Mouse (Mus musculus): ENCODE measurements at regions not wholly inside any gene's neighbourhood (a gene's known extent, or its start where the extent isn't known, plus 50 kb on each side); places are given as distances from the start of the nearest gene placed in this dataset.
"Not testable (repeated sequence)": the region's sequence is repeated elsewhere in the genome, so short reads cannot be mapped to it uniquely, and the experiment has no call there.

DNA sequence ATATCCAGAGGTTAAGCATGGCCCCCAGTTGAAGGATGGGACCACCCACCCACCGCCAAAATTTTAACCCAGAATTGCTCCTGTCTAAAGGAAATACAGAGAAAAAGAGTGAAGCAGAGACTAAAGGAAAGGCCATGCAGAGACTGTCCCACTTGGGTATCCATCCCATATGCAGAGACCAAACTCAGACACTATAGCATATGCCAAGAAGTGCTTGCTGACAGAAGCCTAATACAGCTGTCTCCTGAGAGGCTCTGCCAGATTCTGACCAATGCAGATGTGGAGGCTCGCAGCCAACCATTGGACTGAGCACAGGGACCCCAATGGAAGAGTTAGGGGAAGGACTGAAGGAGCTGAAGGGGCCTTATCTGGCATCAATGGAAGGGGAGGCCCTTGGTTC, 206.2 kb upstream of the Fbxl7 start:
- DNase-seq (ENCODE audit: low spot score in 2 of 2); intact Hi-C loops (cut with DNase I): not testable (repeated sequence)

DNA sequence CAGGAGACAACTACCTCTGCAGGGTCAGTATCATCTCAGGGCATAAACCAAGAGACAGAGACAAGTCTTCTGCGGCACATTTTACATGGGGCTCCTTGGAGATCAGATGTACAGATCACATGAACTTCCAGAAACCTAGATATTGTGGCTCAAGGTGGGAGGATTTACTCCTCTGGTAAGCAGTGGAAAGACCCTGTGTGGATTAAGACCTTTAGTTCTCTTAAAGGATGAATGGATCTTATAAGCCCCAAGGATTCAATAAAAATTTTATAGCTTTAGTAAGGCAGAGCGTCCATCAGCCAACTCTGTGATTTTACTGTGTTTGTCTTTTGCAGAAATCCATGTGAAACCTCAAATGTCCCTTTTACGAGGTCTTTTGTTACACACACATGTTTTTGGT, 213.8 kb upstream of the Fbxl7 start:
- DNase-seq (ENCODE audit: low spot score in 2 of 2), result no peak
- intact Hi-C loops (cut with DNase I), result no loop called here

DNA sequence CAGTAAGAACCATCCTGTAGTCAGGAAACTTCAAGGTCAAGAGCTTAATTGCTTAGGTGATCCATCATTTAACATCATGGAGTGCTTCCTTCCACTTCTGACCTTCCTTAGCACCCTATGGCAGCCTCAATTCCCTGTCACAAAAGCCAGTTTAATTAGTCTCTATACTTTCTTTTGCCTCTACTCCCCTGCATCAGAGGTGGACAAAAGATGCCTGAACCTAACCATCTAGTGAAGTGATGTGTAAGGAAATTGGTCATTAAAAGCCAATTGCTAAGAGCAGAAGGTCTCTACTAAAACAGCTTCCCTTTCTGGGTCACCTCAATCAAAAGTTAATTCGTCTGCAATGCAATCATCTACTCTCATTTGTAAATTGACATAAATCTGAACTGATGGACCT, 234.3 kb upstream of the Fbxl7 start:
- intact Hi-C loops (cut with DNase I), result no loop called here
- DNase-seq (ENCODE audit: low spot score in 2 of 2), result no peak

DNA sequence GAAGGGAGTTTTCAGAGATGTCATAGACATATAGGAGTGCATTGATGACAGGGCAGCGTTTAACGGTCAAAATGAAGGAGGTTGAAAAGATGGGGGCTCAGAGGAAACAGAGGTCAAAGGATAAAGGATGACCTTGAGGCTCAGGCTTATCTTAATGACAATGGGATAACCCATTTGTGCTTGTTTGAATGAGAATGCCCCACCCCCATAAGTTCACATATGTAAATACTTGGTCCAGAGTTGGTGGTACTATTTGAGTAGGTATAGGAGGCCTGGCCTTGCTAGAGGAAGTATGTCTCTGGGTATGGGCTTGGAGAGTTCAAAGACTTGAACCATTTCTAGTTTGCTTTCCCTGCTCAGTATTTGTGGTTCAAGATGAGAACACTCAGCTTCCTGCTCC, 237.4 kb upstream of the Fbxl7 start:
- intact Hi-C loops (cut with DNase I), result no loop called here
- DNase-seq (ENCODE audit: low spot score in 2 of 2), result no peak

DNA sequence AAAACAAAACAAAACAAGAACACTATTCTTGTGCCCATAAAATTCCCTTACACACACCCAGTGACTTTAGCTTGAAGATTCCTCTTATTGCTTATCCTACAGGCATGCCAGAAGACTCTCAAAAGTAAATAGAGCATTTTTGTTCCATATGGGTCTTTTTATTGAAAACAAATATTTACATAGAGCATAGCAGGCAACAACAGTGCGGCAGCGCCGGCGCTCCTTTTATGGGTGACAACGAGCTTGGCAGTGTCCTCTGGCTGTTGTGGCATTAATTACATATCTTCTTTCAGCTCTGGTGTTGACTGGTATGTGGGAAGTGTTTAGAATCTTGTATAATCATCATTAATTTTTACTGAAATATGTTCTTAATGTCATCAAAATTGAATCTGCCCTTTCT, 242.2 kb upstream of the Fbxl7 start:
- intact Hi-C loops (cut with DNase I), result no loop called here
- peak in 1 of 2 experiments; percentile 2 for DNase-seq (ENCODE audit: low spot score in 2 of 2)

DNA sequence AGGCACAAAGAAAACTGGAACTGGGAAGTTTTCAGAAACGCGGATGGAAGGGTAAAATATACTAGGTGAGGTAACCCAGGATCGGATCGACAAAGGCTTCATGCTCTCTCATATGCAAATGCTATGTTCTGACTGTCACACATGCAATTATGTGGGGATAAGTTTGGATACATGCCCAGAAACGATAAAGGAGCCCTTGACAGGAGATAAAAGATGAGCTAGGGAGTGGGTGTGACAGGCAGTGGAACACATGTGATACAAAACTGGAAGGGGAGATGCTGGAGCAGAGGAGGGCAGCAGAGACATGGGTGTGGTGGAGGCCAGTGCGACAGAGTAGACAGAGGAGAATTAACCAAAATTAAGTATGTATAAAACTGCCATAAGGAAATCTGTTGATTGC, 250.5 kb upstream of the Fbxl7 start:
- DNase-seq (ENCODE audit: low spot score in 2 of 2), result peak in 1 of 2 experiments; percentile 7
- intact Hi-C loops (cut with DNase I), result no loop called here

DNA sequence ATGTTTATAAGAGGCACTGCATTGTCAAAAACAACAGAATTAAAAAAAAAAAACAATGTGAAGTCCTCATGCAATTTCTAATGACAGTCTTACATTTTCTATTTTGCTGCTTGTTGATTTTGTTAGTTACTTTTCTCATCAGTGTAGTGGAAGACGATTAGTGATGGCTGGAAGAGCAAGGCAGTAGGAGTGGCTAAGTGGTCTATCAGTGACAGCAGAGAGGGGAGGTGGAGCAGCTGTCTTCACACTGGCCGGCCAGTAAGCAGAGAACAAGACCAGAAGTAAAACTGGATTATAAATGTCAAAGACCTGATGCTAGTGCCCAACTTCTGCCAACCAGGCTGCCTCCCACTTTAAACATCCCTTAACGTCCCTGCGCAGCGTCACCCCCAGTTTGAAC, 265.6 kb upstream of the Fbxl7 start:
- intact Hi-C loops (cut with DNase I), result no loop called here
- no peak for DNase-seq (ENCODE audit: low spot score in 2 of 2)

DNA sequence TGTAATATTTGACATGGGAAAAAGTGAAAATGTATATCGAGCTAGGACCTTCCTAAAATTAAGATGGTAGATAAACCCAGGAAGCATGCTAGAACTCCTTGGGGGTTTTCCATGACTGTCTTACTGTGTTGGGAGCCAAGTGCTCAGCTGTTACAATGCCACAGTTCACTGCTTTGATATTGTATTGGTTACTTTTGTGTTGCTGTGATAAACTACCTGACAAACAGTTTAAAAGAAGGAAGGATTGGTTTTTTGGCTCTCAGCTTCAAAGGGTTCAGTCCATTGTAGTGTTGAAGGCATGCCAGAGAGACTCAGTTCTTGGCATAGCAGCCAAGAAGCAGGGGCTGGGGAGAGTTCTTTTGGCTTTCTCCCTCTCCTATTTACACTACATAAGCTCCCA, 272.1 kb upstream of the Fbxl7 start:
- no peak for DNase-seq (ENCODE audit: low spot score in 2 of 2)
- intact Hi-C loops (cut with DNase I), result no loop called here

DNA sequence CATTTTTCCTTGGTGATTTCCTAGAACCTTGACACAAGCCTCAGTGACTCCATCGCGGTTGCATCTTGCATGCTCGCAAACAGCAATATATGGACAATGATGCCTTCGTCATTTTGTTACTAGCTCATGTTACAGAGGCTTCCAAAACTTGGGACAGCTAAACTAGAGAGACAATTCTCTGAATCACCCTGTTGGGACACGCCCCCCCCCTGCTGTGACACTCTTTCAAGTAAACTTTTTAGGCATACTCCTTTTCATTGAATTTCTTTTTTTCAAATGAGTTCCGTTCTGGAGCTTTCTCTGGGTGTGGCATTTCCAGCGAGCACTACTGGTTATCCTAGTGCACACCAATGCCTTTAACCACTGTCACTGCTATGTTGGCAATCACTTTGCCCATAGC, 274.5 kb upstream of the Fbxl7 start:
- DNase-seq (ENCODE audit: low spot score in 2 of 2), result no peak
- intact Hi-C loops (cut with DNase I), result no loop called here

DNA sequence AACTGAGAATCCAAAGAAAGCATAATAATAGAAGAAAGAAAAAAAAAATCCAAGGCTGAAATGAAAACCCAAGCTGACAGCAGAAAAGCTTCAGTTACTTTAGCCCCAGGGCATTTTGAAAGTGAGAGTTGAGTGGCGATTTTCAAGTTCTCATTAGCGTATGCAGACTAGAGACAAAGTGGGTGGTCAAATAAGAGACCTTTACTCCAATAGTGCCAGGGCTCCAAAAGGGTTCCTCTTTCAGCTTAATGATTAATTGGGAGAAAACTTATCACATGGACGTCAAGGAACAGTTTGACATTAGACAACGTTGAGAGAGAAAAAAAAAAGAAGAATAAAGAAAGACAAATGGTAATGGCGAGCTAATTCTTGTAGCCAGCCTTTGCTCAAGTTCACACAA, 278.1 kb upstream of the Fbxl7 start:
- DNase-seq (ENCODE audit: low spot score in 2 of 2), result no peak
- intact Hi-C loops (cut with DNase I), result no loop called here

DNA sequence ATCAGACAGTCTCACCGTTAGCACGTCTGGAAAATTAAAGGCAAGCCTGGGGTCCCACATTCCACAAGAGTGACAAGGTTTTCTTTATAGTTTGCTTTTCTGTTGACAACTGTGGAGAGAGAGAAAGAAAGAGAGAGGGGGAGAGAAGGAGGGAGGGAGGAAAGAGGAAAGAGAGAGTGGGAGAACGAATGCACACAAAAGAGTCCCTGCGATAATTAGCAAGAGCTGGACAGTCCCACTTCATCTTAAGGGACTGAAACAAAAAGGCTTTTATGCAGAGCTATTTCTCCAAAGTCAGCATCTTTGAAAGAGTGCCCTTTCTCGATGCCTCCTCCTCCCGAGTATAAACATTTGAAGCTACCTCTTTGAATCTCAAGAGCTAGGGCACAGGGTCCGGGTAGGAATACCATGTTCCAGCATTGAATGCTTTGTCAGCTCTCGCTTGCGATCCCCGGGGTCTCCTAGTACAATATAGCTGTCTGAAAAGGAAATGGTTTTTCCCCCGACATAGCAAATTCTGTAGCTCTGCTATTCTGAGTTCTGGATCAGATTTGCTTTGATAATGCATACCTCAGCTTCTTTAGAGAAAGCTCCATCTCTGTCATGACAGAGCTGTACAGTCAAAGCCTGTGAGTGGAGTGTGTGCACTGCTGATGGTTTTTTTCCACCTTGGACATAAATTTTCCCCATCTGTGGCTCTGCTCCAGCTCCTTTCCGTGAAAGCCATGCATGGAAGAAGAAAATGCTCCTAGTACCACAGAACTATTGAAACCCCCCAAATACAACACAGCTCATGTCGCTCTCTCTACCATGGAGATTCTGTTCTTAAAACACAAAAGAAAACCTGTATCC, 282.9 kb upstream of the Fbxl7 start:
- intact Hi-C loops (cut with DNase I), result no loop called here
- no peak for DNase-seq (ENCODE audit: low spot score in 2 of 2)

DNA sequence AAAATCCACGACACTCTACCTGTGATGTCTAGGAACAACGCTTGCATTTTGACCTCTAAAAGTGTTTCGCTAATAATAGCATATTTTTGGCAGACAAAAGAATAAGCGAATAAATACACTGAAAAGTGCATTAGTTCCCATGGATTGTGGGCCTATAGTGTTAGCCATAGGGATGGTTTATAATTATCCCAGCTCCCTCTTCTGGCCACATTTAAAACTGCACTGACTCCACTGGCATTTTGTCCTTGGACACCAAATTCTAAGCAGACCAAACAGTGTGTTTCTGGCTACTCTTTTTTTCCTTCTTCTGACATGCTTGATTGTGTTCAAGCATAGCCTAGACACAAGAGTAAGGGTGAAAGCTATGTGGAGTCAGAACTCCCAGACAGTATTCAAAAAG, 276.8 kb upstream of the Ank start:
- intact Hi-C loops (cut with DNase I), result loop anchor here (5.0 to 10.0 kb wide), 3 partner anchors 547 to 1195 kb away; no protein-coding TSS in a partner anchor
- DNase-seq (ENCODE audit: low spot score in 2 of 2), result peak; percentile 64 to 78

DNA sequence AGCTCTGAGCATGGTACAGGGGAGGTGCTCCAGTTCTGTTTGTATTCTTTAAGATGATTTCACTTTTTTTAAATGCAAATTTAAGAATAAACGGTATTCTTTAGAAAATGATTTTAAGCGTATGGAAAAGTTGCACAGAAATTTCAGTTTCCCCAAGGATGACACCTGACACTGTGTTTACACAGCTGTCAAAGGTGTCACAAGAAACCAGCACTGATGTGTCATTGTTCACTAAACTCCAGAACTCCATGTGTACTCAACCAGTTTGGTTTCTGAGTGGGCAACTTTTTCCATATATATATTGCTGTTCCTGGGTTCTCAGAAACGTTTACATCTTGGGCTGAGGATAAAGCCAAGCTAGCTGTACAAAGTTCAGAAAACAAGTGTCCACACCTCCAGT, 265.0 kb upstream of the Ank start:
- intact Hi-C loops (cut with DNase I), result loop anchor here (5.0 kb wide), 1 partner anchor 964 kb away; no protein-coding TSS in a partner anchor
- no peak for DNase-seq (ENCODE audit: low spot score in 2 of 2)

DNA sequence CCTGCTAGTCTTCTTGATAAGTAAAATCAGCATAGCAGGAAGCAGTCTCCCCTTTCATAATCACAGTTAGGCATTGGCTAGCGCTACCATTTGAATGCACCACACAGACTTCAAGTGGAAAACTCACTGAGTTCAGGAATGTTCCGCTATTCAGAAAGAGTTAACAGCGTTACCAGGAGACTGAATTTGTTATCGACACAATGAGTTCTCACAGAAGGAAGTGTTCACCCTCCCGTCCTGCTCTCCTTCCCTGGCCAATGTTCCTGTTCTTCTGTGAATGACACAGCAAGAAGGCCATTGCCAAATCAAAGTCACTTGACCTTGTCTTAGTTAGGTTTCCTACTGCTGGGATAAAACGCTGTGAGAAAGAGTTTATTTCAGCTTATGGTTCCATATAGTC, 261.6 kb upstream of the Ank start:
- intact Hi-C loops (cut with DNase I), result loop anchor here (5.0 kb wide), 1 partner anchor 968 kb away; no protein-coding TSS in a partner anchor
- no peak for DNase-seq (ENCODE audit: low spot score in 2 of 2)

DNA sequence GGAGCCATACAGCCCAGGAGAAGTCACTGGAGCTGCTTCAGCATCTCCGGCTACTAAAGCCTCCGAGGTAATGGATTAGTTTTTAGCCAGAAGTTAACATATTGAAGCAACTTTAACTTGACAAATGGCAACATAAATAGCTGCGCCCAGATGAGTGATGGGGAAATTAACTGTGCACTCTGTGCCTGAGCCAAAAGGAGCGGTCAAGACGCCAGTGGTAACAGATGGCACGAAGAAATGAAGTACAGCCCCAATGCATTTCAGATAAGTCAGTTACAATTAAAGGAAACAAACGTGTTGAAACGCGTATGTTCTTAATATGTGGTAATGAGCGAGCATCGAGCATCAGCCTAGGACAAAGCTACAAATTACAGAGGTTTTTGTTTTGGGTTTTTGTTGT, 259.0 kb upstream of the Ank start:
- intact Hi-C loops (cut with DNase I), result no loop called here
- DNase-seq (ENCODE audit: low spot score in 2 of 2), result no peak

DNA sequence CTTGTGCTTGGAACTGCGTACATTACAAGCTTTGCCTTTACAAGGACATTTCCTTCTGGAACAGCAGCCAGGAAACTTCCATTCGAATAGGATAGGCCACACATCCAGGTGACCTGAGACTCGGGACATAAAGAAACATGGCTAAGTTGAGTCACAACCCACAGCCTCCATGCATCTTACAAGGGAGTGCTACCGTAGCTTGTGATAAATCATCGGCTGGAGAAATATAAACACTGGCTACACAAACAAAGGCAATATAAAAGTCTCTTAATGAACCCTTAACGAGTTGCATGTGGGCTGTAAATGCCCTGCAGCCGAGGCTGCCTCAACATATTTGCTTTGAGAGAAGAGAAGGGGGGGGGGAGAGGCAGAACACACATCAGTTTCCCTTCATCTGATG, 250.1 kb upstream of the Ank start:
- intact Hi-C loops (cut with DNase I), result no loop called here
- DNase-seq (ENCODE audit: low spot score in 2 of 2), result no peak

DNA sequence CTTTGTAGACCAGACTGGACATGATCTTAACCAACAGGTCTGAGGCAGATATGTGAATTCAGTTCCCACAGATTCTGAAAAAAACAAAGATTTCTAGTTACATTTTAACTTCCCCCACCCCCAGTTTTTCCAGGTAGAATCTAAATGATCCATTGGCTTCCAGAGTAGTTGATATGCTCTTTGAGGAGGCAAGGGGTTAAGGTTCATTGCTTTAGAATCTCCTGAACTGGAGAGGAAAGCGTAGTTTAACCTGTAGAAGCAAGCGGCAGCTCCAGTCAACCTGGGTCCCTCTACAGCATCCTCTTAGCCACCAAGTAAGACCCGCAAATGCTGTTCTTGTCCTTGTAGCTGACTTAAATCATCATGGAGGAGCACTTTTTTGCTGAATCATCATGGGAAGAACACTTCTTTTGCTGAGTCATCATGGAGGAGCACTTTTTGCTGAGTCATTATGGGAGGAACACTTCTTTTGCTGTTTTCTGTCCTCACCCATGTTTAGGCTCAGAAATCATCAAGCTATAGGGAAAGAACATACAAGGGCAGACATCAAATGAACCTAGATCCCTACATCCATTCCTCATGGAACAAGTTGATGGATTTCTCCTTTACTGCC, 247.2 kb upstream of the Ank start:
- no peak for DNase-seq (ENCODE audit: low spot score in 2 of 2)
- intact Hi-C loops (cut with DNase I), result no loop called here

DNA sequence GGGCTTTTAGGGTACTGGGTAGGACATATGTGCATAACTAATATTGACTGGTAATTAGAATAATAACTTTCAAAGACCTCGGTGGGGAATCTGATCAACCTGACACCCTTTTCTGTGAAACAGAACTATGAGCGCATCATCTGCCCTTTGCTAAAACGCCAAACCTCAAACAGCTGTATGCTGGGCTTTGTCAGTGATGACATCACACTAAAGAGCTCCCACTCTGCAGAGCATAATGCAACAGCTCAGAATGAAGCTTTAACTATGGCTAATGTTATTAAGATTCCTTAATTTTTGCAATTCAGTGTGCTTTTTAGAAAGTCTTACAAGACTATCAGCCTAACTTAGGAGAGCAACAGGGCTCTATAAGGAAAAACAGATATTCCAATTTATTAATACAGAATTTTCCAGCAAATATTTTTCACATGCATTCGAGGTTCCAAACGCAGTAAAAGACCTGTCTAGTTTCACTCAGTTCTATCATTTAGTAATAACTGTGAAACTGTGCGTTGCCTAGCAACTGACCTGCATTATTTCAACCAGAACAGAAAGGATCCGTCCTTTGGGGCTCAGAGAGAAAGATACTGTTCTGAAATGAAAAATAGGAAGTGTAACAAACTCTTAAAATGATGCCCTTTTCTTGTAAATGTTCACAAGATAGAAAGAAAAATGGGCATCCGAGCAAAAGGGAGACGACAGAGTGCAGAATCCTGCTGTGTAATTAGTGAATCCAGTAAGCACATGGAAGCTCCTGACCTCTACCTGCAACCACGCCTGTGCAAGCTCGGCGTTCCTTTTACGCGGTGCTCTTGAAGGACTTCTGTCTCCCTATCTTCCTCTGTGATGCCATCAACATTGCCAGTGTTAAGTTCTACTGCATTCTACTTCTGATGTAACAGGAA, 242.6 kb upstream of the Ank start:
- DNase-seq (ENCODE audit: low spot score in 2 of 2), result no peak
- intact Hi-C loops (cut with DNase I), result no loop called here

DNA sequence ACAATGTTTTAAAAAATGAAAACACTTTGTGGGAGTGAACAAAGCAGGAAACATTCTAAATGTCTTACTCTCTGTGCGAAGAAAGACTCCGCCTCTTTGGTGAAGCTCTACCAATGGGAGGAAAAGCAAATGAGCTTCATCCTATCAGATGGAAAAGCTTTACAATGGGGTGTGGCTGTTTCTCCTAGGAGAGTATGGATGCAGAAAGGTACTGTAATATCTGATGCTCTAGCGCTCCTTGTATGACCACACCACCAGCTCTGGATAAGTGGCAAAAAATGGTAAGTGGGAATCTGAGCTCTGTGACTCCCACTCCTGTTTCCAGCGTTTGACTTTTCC, 242.0 kb upstream of the Ank start:
- intact Hi-C loops (cut with DNase I), result no loop called here
- no peak for DNase-seq (ENCODE audit: low spot score in 2 of 2)

DNA sequence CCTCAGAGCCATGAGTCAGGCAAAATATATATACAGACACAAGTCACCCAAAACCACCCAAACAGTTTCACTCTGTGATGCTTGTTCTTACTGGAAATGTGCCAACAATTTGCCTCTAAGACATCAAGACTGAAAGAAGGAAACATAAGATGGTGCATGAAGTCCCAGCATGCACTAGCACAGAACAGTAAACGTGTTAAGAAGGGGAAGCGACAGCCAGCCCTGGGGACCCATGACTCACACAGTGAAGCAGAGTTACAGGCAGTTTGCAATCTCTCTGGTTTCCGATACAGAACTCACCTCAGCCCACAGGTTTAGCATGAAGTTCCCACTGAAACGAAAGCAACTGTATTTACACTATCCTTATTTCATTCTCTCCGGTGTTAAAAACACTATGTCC, 233.7 kb upstream of the Ank start:
- DNase-seq (ENCODE audit: low spot score in 2 of 2), result no peak

More for the DNA sequence above, 233.7 kb upstream of the Ank start:
- intact Hi-C loops (cut with DNase I), result loop anchor here (10.0 kb wide), 1 partner anchor 768 kb away; no protein-coding TSS in a partner anchor
